Mouse (Mus musculus) MEL (cell line): Measurements from ENCODE around the gene Gm4767.
"Not testable (repeated sequence)": the region's sequence is repeated elsewhere in the genome, so short reads cannot be mapped to it uniquely, and the experiment has no call there.

Source experiments
- CHD2 ChIP-seq: IDR thresholded peaks from 2 replicates; pipeline ENCODE4 v1.6.1; 2011; ENCODE audit warnings: low read length, improper control_type of control experiment
- CTCF ChIP-seq, 3 experiments: IDR thresholded peaks in 2 of 3; conservative IDR thresholded peaks in 1 of 3; 2 replicates each; pipeline ENCODE4 v1.5.1; 2011 to 2012; ENCODE audit warnings: low read length in 3 of 3, low read depth in 2 of 3, mild to moderate bottlenecking in 2 of 3, improper control_type of control experiment in 1 of 3, inconsistent platforms in 1 of 3, mixed read lengths in 1 of 3, moderate library complexity in 1 of 3; ENCODE audit not compliant: control insufficient read depth in 1 of 3, insufficient read depth in 1 of 3, poor library complexity in 1 of 3, severe bottlenecking in 1 of 3
- EP300 ChIP-seq, 2 experiments: IDR thresholded peaks; 2 replicates each; pipeline ENCODE4 v1.6.1; 2011; ENCODE audit warnings: improper control_type of control experiment in 2 of 2, low read length in 2 of 2, low read depth in 1 of 2, mild to moderate bottlenecking in 1 of 2

DNA sequence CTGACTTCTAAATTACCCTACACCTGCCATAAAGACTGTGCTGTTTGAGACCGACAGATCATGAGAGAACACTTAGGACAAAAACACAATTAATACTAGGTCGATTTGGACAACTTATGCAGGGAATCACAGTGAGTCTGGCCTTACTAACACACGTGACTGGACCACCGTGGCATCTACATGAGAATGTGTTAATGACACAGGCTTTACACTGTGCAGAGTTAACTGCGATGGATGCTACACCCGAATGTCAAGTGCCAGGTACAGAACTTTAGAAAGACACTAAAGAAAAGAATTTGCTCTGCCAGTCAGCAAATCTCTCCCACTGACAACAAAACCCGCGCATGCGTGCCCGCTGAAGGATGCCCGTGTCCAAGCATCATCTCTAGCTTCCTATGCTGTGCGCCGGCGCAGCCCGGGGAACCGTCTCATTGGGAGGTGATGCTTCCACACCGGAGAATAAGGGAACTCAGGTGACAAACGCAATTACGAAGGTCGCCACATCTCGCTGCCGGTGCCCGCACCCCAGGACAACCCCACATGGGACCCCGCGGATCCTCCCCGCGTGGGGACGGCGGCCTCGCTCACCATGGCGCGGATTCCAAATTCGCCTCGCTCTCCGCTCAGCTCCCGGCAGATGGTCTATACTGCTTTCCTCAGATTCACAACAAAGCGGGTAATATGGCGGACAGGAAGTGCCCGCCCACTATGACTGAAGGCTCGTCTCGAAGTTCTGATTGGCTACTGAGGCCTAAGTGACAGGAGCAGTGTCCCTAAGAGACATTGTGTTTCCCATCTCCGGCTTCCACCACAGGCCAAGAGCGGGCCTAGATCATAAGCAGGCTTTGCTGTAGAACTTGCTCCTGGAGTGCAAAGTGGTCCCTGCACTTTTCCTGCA is 41.2 kb upstream of the Gm4767 start, which contains the start of gene Gm3055:
- TF ChIP-seq CHD2; CTCF (IDR thresholded peaks at IDR 0.05 in 2 of 3, conservative IDR thresholded peaks at IDR 0.05 in 1 of 3; ENCODE audit: control insufficient read depth in 1 of 3, insufficient read depth in 1 of 3, low read depth in 2 of 3, low read length in 3 of 3, poor library complexity in 1 of 3, severe bottlenecking in 1 of 3); EP300 (IDR thresholded peaks at IDR 0.05; ENCODE audit: low read depth in 1 of 2, low read length in 2 of 2): not testable (repeated sequence)
